Mouse (Mus musculus): ENCODE data around the gene Bcat2. TPM values are rescaled to one million over a fixed set of nuclear protein-coding genes. Genes with fewer than 3 reads are reported as not detected.

Bcat2 gene
- total RNA-seq, 2 experiments from 2014 or later: 91.4 to 106 TPM

DNA sequence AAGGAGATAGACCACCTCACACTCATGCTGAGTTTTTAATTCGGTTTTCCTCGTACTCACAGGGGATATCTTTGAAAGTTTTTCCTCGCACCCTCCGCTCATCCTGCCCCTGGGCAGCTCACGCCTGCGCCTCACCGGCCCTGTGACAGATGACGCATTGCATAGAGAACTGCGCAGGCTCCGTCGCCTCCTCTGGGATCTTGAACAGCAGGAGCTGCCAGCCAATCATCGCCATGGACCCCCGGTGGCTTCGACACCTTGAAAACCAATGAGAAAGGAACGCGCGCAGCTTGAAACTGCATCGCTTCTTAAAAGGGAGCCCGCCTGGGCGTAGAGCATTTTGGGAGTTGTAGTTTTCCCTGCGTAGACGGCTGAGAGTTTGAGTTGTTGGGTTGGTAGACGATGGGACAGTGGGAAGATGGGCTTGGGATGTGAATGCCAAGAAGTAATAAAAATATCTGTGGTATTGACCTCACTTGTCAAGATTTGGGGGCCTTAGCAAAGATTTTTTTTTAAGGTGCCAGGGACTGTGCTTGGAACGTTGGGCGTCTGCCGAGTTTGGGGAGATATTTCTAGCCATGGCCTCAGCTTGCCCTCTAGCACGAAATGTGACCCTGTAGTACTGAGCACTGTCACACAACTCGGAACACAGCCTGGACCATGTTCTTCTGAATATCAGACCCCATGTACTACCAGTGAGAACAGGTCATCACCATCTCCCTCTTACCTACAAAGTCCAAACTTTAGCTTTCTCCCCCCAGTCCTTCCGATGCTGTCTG, 68.9 kb downstream of the Bcat2 start:
- TF ChIP-seq CTCF (IDR thresholded peaks at IDR 0.05): no peak
- peak overlapping the region; percentile 90 for H3K27ac ChIP-seq

More for the DNA sequence above, 68.9 kb downstream of the Bcat2 start:
- peak; percentile 98 for DNase-seq
- intact Hi-C loops (cut with DNase I): no loop called here
- peak overlapping the region; percentile 63 for H3K4me3 ChIP-seq

Other genes with a start within 250 kb of the Bcat2 start
- 10 to 100 TPM; 33.9 to 34.7 TPM for gene Trpm4, start 236.4 kb upstream of the Bcat2 start, total RNA-seq (2021)
- 1,000 to 10,000 TPM in 1 of 2 experiments, 100 to 1,000 TPM in 1; 818 to 1,018 TPM for gene Hrc, start 234.9 kb upstream of the Bcat2 start, total RNA-seq (2021)
- gene Ppfia3, start 203.1 kb upstream of the Bcat2 start, total RNA-seq (2021): under 1 TPM; 0.08 to 0.10 TPM
- not detected for gene Lin7b, start 199.6 kb upstream of the Bcat2 start, total RNA-seq (2021)
- 10 to 100 TPM; 87.9 to 90.7 TPM for gene Snrnp70, start 174.4 kb upstream of the Bcat2 start, total RNA-seq (2021)
- gene Kcna7, start 164.5 kb upstream of the Bcat2 start, total RNA-seq (2021): 10 to 100 TPM; 68.4 to 95.8 TPM
- gene Ntf5, start 156.5 kb upstream of the Bcat2 start, total RNA-seq (2021): 1 to 10 TPM; 3.6 to 4.9 TPM
- gene Lhb, start 149.3 kb upstream of the Bcat2 start, total RNA-seq (2021): under 1 TPM; 0.51 to 0.73 TPM
- 100 to 1,000 TPM; 279 to 365 TPM for gene Gys1, start 135.3 kb upstream of the Bcat2 start, total RNA-seq (2021)
- 10 to 100 TPM; 18.2 to 28.1 TPM for gene Ruvbl2, start 132.1 kb upstream of the Bcat2 start, total RNA-seq (2021)
- 100 to 1,000 TPM; 122 to 149 TPM for gene Ftl1, start 110.3 kb upstream of the Bcat2 start, total RNA-seq (2021)
- 10 to 100 TPM; 17.6 to 18.4 TPM for gene Bax, start 103.3 kb upstream of the Bcat2 start, total RNA-seq (2021)
- under 1 TPM in 1 of 2 experiments, not detected in 1; 0.39 TPM for gene Tulp2, start 88.3 kb upstream of the Bcat2 start, total RNA-seq (2021)
- gene Gm45808, start 83.3 kb upstream of the Bcat2 start, total RNA-seq (2021): 1 to 10 TPM; 5.5 to 8.4 TPM
- 10 to 100 TPM; 13.1 to 22.9 TPM for gene Dhdh, start 81.3 kb upstream of the Bcat2 start, total RNA-seq (2021)
- gene Nucb1, start 59.7 kb upstream of the Bcat2 start, total RNA-seq (2021): 10 to 100 TPM; 55.1 to 61.8 TPM
- 10 to 100 TPM; 28.3 to 28.5 TPM for gene Ppp1r15a, start 43.9 kb upstream of the Bcat2 start, total RNA-seq (2021)
- gene Plekha4, start 43.8 kb upstream of the Bcat2 start, total RNA-seq (2021): 1 to 10 TPM; 3.4 to 3.5 TPM
- 1 to 10 TPM; 1.0 to 1.3 TPM for gene Hsd17b14, start 15.3 kb upstream of the Bcat2 start, total RNA-seq (2021)
- gene Fgf21, start 45.3 kb downstream of the Bcat2 start, total RNA-seq (2021): not detected
- not detected for gene Fut1, start 47.1 kb downstream of the Bcat2 start, total RNA-seq (2021)
- gene Izumo1, start 51.7 kb downstream of the Bcat2 start, total RNA-seq (2021): under 1 TPM in 1 of 2 experiments, not detected in 1; 0.20 TPM
- gene Rasip1, start 57.3 kb downstream of the Bcat2 start, total RNA-seq (2021): 1 to 10 TPM; 5.7 to 8.0 TPM
- gene Mamstr, start 69.8 kb downstream of the Bcat2 start, total RNA-seq (2021): 10 to 100 TPM; 18.7 to 44.9 TPM
- under 1 TPM; 0.14 to 0.28 TPM for gene Fut2, start 96.2 kb downstream of the Bcat2 start, total RNA-seq (2021)
- gene Ntn5, start 113.9 kb downstream of the Bcat2 start, total RNA-seq (2021): under 1 TPM; 0.20 to 0.50 TPM
- gene Sec1, start 124.2 kb downstream of the Bcat2 start, total RNA-seq (2021): under 1 TPM in 1 of 2 experiments, not detected in 1; 0.25 TPM
- gene Car11, start 129.7 kb downstream of the Bcat2 start, total RNA-seq (2021): 10 to 100 TPM in 1 of 2 experiments, 1 to 10 TPM in 1; 7.7 to 16.4 TPM
- gene Dbp, start 134.9 kb downstream of the Bcat2 start, total RNA-seq (2021): 100 to 1,000 TPM in 1 of 2 experiments, 1 to 10 TPM in 1; 8.8 to 105 TPM
- 100 to 1,000 TPM; 451 to 508 TPM for gene Rpl18, start 145.3 kb downstream of the Bcat2 start, total RNA-seq (2021)
- gene Sphk2, start 147.8 kb downstream of the Bcat2 start, total RNA-seq (2021): 10 to 100 TPM; 14.4 to 15.8 TPM
- under 1 TPM; 0.08 to 0.31 TPM for gene Fam83e, start 151.1 kb downstream of the Bcat2 start, total RNA-seq (2021)
- not detected for gene Spaca4, start 155.7 kb downstream of the Bcat2 start, total RNA-seq (2021)
- under 1 TPM in 1 of 2 experiments, not detected in 1; 0.06 TPM for gene Lmtk3, start 213.6 kb downstream of the Bcat2 start, total RNA-seq (2021)
- gene Sult2b1, start 214.5 kb downstream of the Bcat2 start, total RNA-seq (2021): not detected
- 10 to 100 TPM; 29.6 to 33.2 TPM for gene Cyth2, start 244.4 kb downstream of the Bcat2 start, total RNA-seq (2021)